Mouse (Mus musculus): Measurements from ENCODE around the gene Snrpd3.

DNA sequence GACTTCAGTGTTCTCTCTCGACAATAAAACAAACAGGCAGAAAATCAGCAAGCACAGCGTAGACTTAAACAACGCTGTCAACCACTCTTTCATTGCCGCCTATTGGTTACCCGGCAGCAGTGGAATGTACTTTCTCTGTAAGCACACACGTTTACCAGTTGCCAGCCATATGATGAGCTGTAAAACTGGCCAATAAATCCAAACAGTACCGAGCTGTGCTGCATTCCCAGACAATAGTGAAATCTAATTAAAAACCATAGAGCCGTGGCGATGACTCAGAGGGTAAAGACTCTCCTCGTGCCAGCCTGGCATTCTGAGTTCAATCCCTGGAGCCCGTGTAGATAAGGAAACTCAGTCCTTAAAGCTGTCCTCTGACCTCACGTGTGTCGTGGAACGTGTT, 31.1 kb downstream of the Snrpd3 start:
- TF ChIP-seq CTCF (IDR thresholded peaks at IDR 0.05; ENCODE audit: low read depth, low read length) (no peak), POLR2A (IDR thresholded peaks at IDR 0.05; ENCODE audit: extremely low read depth, insufficient read depth, low read length) (no peak)

Measured in liver, adult 2 months (tissue).